Mouse (Mus musculus) large intestine, adult 2 months (tissue): Measurements from ENCODE around the gene Ggta1. TPM values are rescaled to one million over a fixed set of nuclear protein-coding genes. Genes with fewer than 3 reads are reported as not detected.

Source experiments
- DNase-seq: peaks from one replicate; pipeline ENCODE4 v3.0.0-alpha.2; 2012; ENCODE audit warnings: low read depth, low spot score
- WGBS: fragments of 180-500 bp; shearing (Covaris S2); methylation state at CpG from one replicate; pipeline ENCODE4 v1.1.7; 2018; 5-methylcytosine and 5-hydroxymethylcytosine counted together
- polyA plus RNA-seq: library from polyadenylated mRNA; depleted of rRNA; stranded (reverse); fragments of >200 nt; gene quantifications from 2 replicates; pipeline ENCODE4 v1.2.3, GENCODE M21; 2012; rRNA removed

Gene Ggta1
- 3.9 and 9.0 TPM in 2 replicates for polyA plus RNA-seq

DNA sequence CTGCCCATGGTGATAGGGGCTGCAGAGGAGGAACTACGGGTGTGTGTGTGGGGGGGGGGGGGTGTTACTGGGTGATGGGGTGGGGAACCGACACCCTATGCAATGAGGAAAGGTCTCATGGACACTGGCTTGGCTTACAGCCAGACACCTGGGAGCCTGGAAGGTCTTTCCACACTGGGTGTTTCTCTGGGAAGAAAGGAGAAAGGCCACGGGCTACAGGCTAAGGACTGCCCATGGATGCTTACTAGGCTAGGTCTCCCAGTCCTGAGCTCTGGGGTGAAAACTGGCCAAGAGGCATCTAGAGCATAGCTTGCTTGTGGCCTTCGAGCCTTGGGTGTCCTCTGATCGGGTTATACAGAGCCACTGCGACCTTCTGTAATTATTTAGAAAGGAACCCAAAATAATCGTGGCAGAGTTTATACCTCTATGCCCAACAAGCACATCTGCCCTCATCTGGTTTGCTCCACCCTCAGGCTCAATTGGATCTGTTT is at the start of gene Ggta1:
Ggta1 (minus strand) TSS at position 441 of the 491 bp plus-strand sequence.
- no peak for DNase-seq
- WGBS: 35% methylated on average over 7 of the region's 7 CpGs

DNA sequence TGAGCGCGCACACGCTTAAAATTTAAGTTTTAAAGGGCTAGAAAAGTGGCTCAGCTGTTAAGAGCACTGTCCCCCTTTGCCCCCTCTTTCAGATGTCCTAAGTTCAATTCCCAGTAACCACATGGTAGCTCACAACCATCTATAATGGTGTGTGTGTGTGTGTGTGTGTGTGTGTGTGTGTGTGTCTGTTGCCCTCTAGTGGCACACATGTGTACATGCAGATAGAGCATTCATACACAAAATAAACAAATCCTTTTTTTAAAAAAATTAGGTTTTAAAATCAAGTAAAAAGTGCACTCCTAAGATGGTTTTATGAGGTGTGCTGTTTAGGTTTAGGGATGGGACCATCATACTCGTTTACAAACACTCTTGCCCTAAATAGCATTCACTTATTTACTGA is 49.2 kb upstream of the Ggta1 start:
- no peak for DNase-seq
- WGBS: 96% methylated on average over 4 of the region's 4 CpGs

DNA sequence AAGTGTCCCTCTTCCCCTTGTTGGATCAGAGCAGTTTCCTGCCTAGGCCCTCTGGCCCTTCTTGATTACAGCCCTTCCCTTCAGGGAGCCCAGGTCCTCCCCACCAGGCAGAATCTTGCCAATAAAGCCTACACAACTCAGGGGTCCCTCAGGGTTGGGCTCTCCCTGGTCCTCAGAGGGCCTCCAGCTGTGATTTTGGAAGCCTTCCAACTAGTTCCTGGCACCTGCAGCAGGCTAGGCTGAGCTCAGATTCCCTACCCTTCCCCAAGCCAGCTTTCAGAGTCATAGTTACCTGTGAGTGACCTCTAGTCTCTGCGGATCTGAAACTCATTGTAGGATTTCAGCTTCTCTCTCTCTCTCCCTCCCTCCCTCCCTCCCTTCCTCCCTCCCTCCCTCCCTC is 47.9 kb upstream of the Ggta1 start:
- DNase-seq: no peak
- WGBS: 36% methylated on average over 1 of the region's 1 CpGs

DNA sequence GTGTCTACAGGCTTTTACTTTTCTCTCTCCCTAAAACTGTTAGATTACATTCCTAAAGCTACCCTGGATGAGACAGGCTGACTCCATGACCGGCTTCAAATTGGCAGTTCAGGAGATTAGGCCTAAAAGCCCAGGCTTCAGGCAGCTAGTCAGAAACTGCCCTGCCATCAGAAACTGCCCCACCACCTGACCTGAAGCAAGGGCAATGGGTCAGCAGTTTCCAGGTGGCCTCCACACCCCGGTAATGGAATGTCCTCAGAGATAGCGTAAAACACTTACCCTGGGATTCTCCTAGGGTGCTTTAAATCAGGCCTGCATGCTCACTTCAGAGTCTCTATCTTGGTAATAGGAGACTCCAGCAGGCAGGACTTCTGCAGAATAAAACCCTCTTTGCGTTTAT is 46.9 kb upstream of the Ggta1 start:
- WGBS: 78% methylated on average over 4 of the region's 4 CpGs
- no peak for DNase-seq

DNA sequence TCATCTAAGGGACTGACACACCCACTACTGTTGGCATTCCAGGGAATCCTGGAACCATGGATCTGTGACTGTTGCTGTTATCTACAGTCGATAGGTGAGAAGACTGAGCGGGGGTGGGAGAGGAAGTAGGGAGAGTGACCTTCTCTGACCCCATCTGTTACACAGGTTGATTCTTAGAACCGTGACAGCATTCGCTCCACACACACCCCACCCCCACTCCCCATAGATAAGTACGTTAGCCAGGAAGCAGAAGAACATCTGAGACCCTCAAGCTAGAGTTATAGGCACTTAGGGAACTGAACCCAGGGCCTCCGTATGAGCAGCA is 46.3 kb upstream of the Ggta1 start:
- DNase-seq: no peak

DNA sequence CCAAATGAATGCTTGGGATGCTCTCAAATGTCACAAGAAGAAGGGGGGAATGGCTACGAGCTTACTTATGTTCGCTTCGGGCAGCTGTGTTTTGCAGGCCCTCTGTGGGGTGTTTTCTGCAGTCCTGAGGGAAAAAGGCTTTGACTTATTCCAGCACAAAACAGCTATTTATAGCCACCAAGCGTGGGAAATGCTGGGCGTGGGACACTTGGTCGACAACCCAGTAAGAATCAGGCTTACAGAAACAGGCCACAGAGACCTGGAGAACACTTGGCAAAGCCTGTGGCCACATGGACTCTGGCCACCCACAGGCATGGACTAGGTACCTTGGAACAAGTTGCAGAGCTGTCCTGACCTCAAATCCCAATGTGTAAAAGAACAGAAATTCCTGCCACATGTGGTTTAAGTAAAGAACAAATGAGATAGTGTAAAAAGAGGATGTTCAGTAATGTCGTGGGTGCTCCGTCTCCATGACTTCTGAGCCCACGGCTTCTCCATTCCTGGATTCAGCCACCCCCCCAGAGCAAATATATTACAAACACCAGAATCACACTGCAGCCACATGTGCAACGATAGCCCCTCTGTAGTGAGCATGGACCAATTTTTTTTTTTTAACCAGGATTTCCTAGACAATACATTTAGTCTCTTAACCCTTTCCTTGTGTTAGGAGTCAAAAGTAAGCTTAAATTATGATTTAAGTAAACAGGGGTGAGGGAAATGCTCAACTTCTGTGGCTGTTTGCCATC is 45.7 kb upstream of the Ggta1 start:
- WGBS: 29% methylated on average over 10 of the region's 10 CpGs
- DNase-seq: no peak

More for the DNA sequence above, 46.3 kb upstream of the Ggta1 start:
- WGBS: 36% methylated on average over 6 of the region's 6 CpGs

DNA sequence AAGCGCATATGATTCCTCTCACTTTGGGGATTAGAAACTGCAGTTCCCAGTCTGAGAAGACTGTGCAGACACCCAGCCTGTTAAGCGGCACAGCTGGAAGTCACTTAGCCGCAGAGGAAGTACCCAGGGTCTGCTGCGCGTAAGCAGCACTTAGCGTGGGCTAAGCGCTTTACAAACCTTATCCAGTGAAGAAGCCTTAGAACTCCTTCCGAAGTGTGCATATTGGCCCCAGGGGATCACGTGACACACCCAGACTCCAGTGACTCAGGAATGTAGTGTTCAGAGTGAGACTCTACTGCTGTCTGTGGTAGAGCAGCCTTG is 44.1 kb upstream of the Ggta1 start:
- no peak for DNase-seq
- WGBS: 53% methylated on average over 9 of the region's 9 CpGs

DNA sequence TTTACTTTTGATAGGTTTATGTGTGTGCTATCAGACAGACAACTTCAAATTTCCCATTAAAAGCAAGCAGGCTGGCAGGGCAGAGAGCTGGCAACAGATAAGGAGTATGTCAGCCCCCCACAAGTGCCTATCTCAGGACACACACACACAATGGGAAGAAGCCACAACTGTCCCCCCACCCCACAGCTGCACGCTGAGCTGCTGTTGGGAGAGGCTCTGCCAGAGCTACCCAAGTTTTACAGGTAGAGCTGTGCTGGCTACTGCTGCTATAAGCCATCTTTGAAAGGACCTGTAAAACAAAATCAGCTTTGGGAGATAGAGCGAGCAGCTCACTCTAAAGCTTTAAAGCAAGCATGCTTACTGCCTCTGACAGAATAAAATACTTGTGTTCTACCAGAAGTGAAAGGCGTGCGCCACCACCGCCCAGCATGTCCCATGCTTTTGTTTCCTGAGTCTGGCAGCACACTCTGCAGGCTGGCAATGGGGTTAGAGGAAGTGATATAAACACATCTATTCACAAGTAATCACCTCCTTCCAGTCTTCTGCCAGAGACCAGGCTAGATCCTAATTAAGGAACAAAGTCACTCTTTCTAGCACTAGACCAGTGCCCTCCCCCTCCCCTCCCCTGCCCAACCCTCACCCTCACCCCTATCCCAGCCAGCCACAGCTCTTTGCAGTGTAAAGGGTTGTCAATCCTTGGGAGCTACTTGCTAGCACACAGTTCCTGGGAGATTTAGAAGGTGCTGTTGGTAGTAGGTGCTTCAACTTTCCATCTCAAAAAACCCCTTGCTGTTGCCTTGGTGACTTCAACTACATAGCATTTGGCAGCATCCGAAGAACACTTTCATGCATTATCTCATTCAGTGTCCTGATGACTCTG is 43.5 kb upstream of the Ggta1 start:
- 67% methylated on average over 6 of the region's 6 CpGs for WGBS
- DNase-seq: no peak

DNA sequence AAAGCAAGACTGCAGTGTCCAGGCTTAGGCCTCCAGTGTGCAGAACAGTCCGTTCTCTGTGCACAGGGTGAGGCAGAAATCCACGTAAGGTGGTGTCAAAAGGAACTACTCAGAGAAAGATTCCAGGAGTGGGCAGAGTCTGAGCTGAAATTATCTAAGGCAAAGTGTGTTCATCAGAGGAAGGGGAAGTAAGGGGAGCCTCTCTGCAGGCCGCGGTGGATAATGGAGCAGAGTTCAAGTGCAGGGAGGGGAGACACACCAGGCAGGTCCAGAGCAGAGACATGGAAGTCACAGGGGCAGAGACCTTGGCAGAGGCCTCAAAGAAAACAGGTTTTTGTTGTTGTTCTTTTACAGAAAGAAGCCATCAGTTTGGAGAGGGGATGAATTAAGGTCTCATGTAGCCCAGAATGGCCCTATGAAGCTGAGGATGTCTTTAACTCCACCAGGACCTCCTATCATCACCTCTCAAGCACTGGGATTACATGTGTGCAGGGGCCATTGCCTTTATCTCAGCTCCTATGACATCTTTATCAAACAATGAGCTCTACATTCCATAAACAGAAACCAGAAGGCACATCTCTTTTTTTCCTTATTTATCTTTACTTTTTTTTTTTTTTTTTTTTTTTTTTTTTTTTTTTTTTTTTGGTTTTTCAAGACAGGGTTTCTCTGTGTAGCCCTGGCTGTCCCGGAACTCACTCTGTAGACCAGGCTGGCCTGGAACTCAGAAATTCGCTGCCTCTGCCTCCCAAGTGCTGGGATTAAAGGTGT is 42.7 kb upstream of the Ggta1 start:
- WGBS: 78% methylated on average over 6 of the region's 6 CpGs
- DNase-seq: no peak

DNA sequence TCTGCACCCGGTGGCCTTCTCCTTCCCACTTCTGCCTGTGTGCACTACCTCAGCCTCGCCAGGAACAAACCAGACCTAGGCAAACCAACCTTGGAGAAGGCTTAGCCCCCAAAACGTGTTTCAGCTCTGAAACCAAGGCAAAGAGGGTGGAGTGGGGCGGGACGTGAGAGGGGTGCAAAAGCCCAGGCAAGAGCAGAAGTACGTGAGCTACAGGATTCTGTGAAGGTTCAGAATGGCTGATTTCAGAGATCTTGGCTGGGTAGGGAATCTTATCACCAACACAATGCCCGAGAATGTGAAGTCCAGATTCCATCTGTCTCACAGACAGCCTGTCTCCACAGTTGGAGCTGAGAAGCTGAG is 41.4 kb upstream of the Ggta1 start:
- no peak for DNase-seq

DNA sequence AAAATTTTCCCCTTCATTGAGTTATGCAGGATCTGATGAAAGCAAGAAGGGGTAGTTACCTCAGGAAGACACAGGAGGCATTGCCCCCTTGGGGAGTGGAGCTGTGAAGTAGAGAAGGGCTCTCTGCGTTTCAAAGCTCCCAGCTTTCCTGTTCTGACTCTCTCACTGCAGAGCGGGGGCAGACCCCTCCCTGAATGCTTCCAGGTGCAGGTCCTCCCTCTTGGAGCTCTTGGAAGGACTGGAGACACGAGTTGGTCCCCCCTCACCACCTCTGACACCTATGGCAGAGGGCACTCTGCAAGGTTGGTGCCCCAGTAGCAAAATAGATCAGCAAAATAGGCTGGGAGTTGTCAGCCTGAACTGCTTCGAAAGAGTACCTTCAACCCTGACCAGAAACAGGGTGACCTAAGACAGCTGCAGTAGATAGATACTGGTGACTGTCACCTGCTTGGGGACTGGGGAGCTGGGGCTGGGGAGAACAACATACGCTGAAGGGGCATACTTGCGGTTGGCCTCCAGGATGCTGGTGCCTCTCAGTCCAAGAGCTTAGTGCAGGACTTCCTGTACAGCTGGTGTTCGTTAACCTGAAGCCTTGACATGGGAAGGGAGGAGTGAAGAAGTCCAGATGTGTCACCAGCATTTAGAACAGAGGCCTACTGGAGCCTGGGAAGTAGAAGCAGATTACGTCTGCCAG is 40.8 kb upstream of the Ggta1 start:
- 60% methylated on average over 8 of the region's 8 CpGs for WGBS
- no peak for DNase-seq

More for the DNA sequence above, 41.4 kb upstream of the Ggta1 start:
- WGBS: 77% methylated on average over 7 of the region's 7 CpGs

DNA sequence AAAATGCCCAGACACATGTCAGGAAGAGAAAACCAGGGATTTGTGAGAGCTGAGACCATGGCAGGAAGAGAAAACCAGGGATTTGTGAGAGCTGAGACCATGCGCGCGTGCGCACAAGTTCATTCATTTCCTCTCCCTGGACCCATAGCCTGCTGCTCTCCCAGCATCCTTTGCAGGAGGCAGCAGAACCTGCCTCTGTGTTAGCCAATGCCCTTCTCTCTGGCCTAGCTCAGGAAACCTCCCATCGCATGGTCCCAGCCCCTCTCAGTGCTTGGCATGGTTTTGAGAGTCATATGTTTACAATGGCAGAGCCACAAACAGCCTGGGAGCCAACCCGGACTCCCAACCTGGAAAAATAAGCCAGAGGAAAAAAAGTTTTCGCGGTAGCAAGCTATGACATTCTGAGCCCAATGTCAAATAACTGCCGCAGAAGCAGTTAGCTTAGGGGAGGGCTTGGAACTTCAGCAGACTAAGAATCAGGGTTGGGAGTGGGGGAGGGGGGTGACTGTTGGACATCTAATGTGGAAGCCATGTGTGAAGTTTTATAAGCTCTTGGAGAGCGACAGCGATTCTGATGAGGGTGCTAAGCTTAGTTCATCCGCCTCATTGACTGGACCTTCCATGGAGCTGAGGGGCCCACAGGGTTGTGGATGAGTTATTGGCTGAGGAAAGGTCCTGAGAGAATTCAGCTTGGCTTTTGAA is 40.1 kb upstream of the Ggta1 start:
- WGBS: 73% methylated on average over 12 of the region's 12 CpGs

DNA sequence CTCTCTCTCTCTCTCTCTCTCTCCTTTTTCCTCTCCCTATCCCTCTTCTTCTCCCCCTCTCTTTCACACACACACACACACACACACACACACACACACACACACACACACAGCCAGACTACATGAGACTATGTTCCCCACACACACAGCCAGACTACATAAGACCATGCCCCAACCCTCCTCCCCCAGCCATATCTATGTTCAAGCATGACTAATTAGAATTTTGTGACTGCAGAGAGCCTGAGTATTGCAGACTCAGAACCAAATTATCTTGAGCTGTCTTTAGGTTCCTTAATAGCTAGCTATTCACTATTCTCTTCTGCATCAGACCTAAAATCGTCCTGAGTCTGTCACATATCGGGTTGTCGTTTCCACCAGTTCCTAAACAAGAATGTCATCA is 39.5 kb upstream of the Ggta1 start:
- WGBS: 91% methylated on average over 3 of the region's 3 CpGs
- no peak for DNase-seq

More for the DNA sequence above, 40.1 kb upstream of the Ggta1 start:
- DNase-seq: no peak

DNA sequence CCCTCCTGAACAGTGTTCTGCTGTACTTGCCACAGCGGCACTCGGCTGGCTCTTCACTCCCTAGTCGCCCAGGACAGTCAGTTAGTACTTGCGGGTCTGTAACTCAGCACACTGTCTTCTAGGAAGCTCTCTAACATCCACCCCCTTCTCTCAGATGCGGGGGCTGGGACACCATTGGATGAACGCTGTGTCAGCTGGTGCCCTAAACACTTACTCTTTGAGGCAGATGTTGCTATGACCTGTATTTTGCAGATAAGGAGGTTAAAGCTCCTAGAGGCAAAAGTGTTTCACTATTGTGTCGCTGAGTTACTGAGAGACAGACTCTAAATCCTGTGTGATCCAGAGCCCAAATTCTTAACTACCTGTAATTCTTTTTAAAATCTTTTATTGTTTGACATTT is 36.4 kb upstream of the Ggta1 start:
- no peak for DNase-seq
- 84% methylated on average over 7 of the region's 7 CpGs for WGBS

DNA sequence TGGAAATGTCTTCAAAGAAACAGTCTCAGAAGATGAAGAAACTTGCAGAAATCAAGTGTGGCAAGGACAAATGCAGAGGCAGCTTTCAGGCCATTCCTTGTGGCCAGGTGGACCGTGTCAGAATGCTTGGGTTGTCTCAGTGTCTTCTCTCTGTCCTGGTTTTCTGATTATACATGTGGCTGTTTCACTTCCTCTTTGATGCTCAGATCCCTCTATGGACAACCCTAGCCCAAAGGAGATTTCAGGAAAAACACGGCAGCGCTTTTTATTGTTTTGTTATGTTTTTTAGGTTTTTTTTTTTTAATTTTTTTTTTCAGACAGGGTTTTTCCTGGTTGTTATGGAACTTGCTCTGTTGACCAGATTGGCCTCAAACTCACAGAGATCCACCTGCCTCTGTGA is 35.9 kb upstream of the Ggta1 start:
- no peak for DNase-seq
- 67% methylated on average over 3 of the region's 3 CpGs for WGBS

DNA sequence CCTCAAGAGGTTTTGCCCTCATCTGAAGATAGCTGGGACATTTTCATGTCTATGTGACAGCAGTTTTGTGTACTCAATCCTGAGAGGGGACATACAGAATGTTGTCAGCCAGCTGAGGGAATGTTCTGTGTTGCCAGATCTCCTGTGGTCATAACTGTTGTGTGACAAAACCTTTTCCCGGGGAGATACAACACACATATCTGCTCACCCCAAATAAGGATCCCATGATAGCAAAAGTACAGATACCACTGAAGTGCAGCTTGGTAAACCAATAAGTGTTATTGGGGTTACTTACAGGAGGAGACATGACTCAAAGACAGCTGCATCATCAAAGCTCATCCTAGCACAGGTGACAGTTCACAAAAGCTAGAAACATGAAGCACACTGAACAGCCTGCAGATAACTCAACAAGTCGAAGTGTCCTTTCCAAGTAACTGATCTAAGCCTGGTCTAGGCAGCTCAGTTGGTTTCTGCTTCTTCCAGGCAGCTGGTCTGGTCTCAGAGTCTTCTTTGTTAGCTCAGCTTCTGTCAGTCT is 34.7 kb upstream of the Ggta1 start:
- no peak for DNase-seq
- 82% methylated on average over 2 of the region's 2 CpGs for WGBS

DNA sequence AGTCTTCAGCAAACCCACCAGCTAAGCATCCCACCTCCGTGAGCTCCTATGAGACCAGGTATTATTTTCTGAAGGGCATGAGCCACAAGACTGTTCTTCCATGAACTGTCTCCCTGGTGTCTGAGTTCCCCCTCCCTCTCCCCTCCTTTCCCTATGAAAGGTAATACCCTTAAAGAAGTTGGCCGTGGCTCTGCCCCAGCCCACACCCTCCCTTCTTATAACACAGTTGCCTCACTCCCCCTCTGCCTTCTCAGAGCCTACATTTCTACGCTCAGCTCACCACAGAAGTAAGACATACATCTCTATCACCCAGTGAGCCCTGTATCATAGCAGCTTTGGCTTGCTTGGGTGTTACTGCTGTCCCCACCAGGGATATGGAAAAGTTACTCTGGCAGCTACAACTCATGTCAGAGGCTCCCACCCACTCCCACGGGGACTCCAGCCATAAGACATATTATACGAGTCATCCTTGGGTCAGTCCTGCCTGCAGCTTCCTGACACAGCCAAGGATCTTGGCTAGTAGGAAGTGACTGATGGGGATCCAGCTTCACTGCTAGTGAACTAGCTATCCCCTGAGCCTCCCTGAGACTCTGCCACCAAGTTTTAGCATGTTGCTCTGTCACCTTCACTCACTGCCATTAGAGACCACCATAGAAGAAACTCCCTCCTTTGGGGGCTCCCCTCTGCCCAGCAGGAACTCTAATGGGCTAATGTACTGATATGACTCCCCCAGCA is 33.4 kb upstream of the Ggta1 start:
- 49% methylated on average over 5 of the region's 5 CpGs for WGBS
- DNase-seq: no peak

DNA sequence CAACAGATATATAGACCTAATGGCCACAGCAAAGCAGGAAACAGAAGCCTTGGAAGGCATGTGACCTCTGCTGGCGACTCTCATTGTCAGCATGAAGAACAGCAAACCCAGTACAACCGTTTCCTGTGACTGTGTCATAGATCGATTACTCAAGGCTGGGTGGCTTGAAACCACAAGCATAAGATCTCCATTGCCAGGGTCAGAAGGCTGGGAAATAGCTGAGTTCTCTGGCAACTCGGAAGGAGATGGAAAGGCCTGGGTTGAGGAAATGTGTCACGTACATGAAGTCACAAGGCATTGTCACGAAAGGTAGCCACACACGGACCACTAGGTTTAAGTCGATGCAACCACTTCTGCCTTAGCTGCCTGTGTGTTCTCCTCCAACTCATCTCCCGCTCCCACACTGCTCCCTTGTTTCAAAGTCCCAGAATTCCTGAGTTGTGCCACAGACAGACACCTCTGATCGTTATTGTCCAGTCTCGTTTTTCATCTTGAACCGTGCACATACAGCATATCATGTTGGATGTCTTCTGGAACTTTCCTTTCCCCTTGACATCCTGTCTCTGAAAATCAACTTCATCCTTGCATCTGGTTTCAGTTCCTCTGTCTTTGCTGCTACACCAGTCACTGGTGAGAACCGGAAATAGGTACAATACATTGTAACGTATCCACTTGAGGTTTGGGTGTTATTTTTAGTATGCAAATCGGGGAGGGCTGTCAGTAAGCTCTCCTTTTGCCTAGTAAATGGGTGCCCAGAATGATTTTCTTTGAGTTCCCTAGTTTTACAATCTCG is 32.7 kb upstream of the Ggta1 start:
- DNase-seq: no peak
- 77% methylated on average over 16 of the region's 16 CpGs for WGBS
